Mouse (Mus musculus) myocyte (in vitro differentiated cells): ENCODE results near the gene Gm27027. TPM values are rescaled to one million over a fixed set of nuclear protein-coding genes. Genes with fewer than 3 reads are reported as not detected.

Experiments used
- H3K27me3 ChIP-seq: one replicate; pipeline ENCODE4 v1.6.1; 2011; ENCODE audit not compliant: control insufficient read depth, insufficient read depth, insufficient read length
- H3K36me3 ChIP-seq: one replicate; pipeline ENCODE4 v1.6.1; 2011; ENCODE audit not compliant: control insufficient read depth, insufficient read depth
- H3K4me2 ChIP-seq: one replicate; pipeline ENCODE4 v1.6.1; 2011; ENCODE audit warnings: low read depth, control low read depth
- H3K4me3 ChIP-seq: one replicate; pipeline ENCODE4 v1.5.1; 2011; ENCODE audit warnings: mild to moderate bottlenecking, control low read depth, moderate library complexity
- H3K79me2 ChIP-seq: one replicate; pipeline ENCODE4 v1.6.1; 2011; ENCODE audit not compliant: control insufficient read depth, insufficient read depth
- H3ac ChIP-seq: one replicate; pipeline ENCODE4 v1.6.1; 2011; ENCODE audit not compliant: control insufficient read depth, insufficient read length
- CEBPB ChIP-seq: IDR thresholded peaks from 2 replicates; pipeline ENCODE4 v1.6.1; 2011; ENCODE audit warnings: mild to moderate bottlenecking, moderate library complexity; ENCODE audit not compliant: poor library complexity, insufficient read depth, severe bottlenecking
- E2F4 ChIP-seq: IDR thresholded peaks from one replicate; pipeline ENCODE4 v1.6.1; 2011; ENCODE audit warnings: mild to moderate bottlenecking, control low read depth, moderate library complexity; ENCODE audit not compliant: insufficient read depth
- MAX ChIP-seq: IDR thresholded peaks from one replicate; pipeline ENCODE4 v1.6.1; 2011; ENCODE audit warnings: low read depth, mild to moderate bottlenecking, control low read depth
- MYOD1 ChIP-seq, 3 experiments: IDR thresholded peaks; one replicate each; pipeline ENCODE4 v1.6.1; 2011; ENCODE audit warnings: control low read depth in 2 of 3, low read depth in 2 of 3, mild to moderate bottlenecking in 2 of 3, moderate library complexity in 1 of 3; ENCODE audit not compliant: insufficient read length in 2 of 3, control insufficient read depth in 1 of 3
- POLR2A ChIP-seq: IDR thresholded peaks from one replicate; pipeline ENCODE4 v1.6.1; 2011; ENCODE audit warnings: low read depth, mild to moderate bottlenecking, control low read depth, moderate library complexity; ENCODE audit not compliant: insufficient read length
- POLR2AphosphoS2 ChIP-seq: IDR thresholded peaks from one replicate; pipeline ENCODE4 v1.6.1; 2011; ENCODE audit warnings: low read depth, control low read depth; ENCODE audit not compliant: insufficient read length
- REST ChIP-seq: IDR thresholded peaks from one replicate; pipeline ENCODE4 v1.6.1; 2011; ENCODE audit warnings: mild to moderate bottlenecking, control low read depth, moderate library complexity; ENCODE audit not compliant: insufficient read depth, insufficient read length
- SRF ChIP-seq: IDR thresholded peaks from one replicate; pipeline ENCODE4 v1.6.1; 2011; ENCODE audit warnings: low read depth; ENCODE audit not compliant: control insufficient read depth, insufficient read length
- TCF12 ChIP-seq: IDR thresholded peaks from one replicate; pipeline ENCODE4 v1.6.1; 2011; ENCODE audit warnings: mild to moderate bottlenecking, control low read depth; ENCODE audit not compliant: poor library complexity, insufficient read depth, severe bottlenecking
- TCF3 ChIP-seq: IDR thresholded peaks from one replicate; pipeline ENCODE4 v1.6.1; 2011; ENCODE audit warnings: low read depth, control low read depth; ENCODE audit not compliant: insufficient read length
- USF1 ChIP-seq: IDR thresholded peaks from one replicate; pipeline ENCODE4 v1.6.1; 2011; ENCODE audit warnings: low read depth, mild to moderate bottlenecking, control low read depth, moderate library complexity
- polyA plus RNA-seq: library from polyadenylated mRNA; unstranded; fragments of >200 nt; fragmentation: generic; extraction: Trizol; gene quantifications from one replicate; pipeline ENCODE4 v1.2.1, GENCODE M21; 2012; ENCODE audit warnings: missing spikeins

Gene Gm27027
- polyA plus RNA-seq, 1 experiment, result not detected

DNA sequence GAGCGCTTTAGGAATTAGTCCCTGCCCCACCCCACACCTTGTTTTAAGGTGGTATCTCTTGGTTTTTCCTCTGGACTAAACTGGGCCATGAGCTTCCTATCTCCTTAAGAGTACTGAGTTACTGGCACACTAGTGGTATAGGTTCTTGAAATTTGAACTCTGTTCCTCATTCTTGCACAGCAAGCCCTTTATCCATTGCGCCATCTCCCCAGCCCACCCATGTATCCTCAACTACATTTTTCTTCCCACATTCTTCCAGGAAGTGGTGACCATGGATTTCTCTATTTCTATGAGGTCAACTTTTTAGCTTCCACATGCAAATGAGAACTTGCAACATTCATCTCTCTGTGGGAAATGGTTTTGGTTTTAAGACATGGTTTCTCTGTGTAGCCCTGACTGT, 82.6 kb downstream of the Gm27027 start:
- H3K79me2 ChIP-seq, result no peaks in the 10 kb centered on the region
- no peak overlapping the region for H3K4me3 ChIP-seq
- H3K36me3 ChIP-seq, result no peaks in the 10 kb centered on the region
- TF ChIP-seq SRF, result no peak
- TF ChIP-seq MYOD1 (IDR thresholded peaks at IDR 0.05; ENCODE audit: control insufficient read depth in 1 of 3, insufficient read length in 2 of 3, low read depth in 2 of 3), result no peak
- TF ChIP-seq TCF12, result no peak
- no peak for TF ChIP-seq REST
- TF ChIP-seq POLR2A, result no peak
- no peak for TF ChIP-seq MAX
- no peak for TF ChIP-seq POLR2AphosphoS2
- TF ChIP-seq E2F4, result no peak
- no peak for TF ChIP-seq TCF3
- no peak overlapping the region for H3ac ChIP-seq
- H3K4me2 ChIP-seq, result no peak overlapping the region
- H3K27me3 ChIP-seq, result peaks cover 3% of the 10 kb centered on the region

DNA sequence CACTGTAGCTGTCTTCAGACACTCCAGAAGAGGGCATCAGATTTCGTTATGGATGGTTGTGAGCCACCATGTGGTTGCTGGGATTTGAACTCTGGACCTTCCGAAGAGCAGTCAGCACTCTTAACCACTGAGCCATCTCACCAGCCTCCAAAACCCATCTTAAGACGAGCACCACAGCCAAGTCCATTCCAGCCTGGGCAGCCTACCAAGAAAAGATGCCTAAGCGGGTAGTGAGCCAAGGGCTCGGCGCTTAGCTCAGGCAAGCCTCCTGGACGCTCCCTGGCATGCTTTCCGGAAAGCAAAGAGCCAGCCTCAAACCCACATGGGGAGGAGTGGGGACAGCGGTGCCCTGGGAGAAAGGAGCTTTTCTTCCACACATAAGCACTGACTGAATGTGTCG, 84.2 kb downstream of the Gm27027 start:
- Histone ChIP-seq H3K36me3 (no peaks in the 10 kb centered on the region), H3K27me3 (no peaks in the 10 kb centered on the region), H3ac (no peak overlapping the region), H3K4me2 (no peak overlapping the region), H3K79me2 (no peaks in the 10 kb centered on the region), H3K4me3 (no peak overlapping the region)
- TF ChIP-seq MAX (no peak), REST (no peak)

DNA sequence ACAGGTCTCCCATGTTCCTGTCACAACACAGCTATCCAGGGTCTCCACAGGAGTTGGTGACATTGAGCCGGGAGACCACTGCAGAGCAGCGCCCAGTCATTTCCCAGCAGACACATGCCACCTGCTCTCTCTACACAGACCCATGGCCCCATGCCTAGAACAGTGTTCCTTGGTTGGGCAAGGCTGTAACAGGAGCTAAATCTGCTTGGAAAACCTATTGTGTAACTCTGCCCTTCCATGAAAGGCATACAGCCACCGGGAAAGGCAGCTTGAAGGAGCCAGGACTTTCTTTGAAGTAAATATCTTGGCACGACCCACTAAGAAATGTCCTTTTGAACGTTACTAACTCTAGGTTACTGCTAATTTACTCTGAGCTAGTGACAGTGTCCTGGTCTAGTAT, 86.4 kb downstream of the Gm27027 start:
- no peaks in the 10 kb centered on the region for H3K27me3 ChIP-seq
- peak; percentile 43; the same call in 1 of the 2 replicates for TF ChIP-seq CEBPB
- TF ChIP-seq REST, result no peak
- no peak for TF ChIP-seq TCF12
- peak in 2 of 3 experiments; percentile 33 for TF ChIP-seq MYOD1 (IDR thresholded peaks at IDR 0.05; ENCODE audit: control insufficient read depth in 1 of 3, insufficient read length in 2 of 3, low read depth in 2 of 3)
- H3K4me2 ChIP-seq, result no peak overlapping the region
- H3K4me3 ChIP-seq, result no peak overlapping the region
- H3ac ChIP-seq, result no peak overlapping the region
- H3K36me3 ChIP-seq, result no peaks in the 10 kb centered on the region
- no peaks in the 10 kb centered on the region for H3K79me2 ChIP-seq

DNA sequence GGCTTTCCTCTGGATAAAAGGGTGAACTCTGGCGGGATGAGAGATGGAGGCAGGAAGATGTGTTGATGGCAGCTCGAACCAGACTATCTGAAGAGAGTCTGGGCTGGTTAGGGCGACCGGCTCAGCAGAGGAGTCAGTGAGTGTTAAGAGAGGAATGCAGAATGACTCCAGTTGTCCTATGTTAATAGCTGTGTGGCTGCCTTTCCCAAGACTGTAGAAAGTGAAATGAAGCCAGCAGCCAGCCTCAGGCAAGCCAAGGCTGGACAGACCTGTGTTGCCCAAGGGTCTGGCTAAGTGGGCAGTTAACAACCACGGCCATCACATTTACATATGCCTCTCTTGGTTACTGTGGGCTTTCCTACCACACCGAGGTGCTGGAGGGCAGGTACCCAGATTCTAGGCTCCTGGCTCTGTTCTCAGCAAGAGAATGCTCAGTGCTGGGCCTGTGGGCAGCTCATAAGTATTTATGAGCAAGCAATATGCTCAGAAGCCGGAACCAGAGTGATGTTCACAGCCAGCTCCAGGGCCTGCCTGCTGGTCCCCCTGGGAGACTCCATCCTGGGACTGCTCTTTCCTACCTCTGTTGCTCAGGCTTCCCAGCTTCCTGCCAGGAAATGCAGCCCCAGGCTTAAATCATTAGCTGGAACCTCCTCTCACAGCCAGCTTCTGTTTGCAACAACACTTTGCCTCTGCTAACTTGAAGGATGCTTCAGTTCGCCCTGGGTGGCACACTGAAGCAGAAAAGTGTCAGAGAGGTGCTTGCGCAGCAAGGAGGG, 88.4 kb downstream of the Gm27027 start:
- Histone ChIP-seq H3K36me3 (no peaks in the 10 kb centered on the region), H3K4me2 (no peak overlapping the region), H3K4me3 (no peak overlapping the region), H3K27me3 (no peaks in the 10 kb centered on the region), H3ac (no peak overlapping the region), H3K79me2 (no peaks in the 10 kb centered on the region)
- TF ChIP-seq POLR2AphosphoS2 (no peak), USF1 (no peak), REST (no peak), TCF3 (no peak)

Other genes with a start within 250 kb of the Gm27027 start
- gene Ext2, start 173.8 kb downstream of the Gm27027 start, polyA plus RNA-seq, result 78.9 TPM
- gene Accs, start 146.4 kb downstream of the Gm27027 start, polyA plus RNA-seq, result 4.2 TPM
- 0.06 TPM for gene Accsl, start 127.2 kb downstream of the Gm27027 start, polyA plus RNA-seq
- 6.1 TPM for gene Gm13889, start 39.2 kb downstream of the Gm27027 start, polyA plus RNA-seq
- gene Alkbh3, start 14.5 kb upstream of the Gm27027 start, polyA plus RNA-seq, result 87.8 TPM
- 87.0 TPM for gene Hsd17b12, start 161.6 kb upstream of the Gm27027 start, polyA plus RNA-seq